ENCODE assay signal across 8 mouse cellular contexts in the genomic region with DNA sequence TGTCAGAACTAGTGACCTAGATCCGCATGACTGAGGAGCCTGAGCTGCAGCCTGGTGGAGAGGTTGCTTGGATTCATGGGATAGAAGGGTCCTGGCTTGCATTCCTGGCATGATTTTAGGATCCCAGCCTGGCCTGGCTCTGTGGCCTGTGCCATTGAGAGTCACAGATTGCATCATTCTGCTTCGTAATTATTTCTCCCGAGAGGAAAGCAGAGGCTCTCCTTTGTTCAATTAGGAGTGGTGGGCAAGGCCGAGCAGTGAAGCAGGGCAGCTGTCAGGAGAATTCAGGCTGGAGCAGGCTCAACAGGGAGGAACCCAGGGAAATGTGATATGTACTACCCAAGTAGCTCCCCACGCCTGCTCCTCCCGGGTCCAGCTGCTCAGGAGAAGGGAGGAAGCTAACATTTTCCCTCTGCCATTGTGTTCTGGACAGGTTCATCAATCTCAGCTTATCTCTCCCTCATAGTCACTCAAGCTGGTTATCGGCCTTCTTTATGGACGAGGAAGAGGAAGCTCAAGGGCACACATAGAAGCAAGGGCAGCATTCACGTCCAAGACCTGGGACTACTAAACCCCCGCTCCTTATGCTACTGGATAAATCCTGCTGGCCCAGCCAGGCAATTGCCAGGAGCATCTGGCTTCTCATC.
A peak's percentile ranks its signal among the peaks of the same experiment; 100 is the strongest.
DNase-seq lines count a peak whose midpoint lies in the region; ATAC-seq lines count a peak whose summit lies in the region.

No protein-coding gene starts in this region.

- peak; percentile 14 for DNase-seq in layer of hippocampus, adult 9-11 months
- no peak for DNase-seq in layer of hippocampus, adult 9-10 months (ENCODE audit: low spot score)
- DNase-seq in heart, postnatal 14 days: peak; percentile 36 to 51
- DNase-seq in kidney, postnatal 36 days: peak; percentile 58
- DNase-seq in right cerebral cortex, adult 18-20 months: no peak
- no peak for DNase-seq in left cerebral cortex, postnatal 10 days (ENCODE audit: extremely low spot score in 1 of 2, low spot score in 2 of 2)

- H3K27me3 ChIP-seq in embryonic facial prominence, embryonic 13.5 days: no peaks in the 10 kb centered on the region
- no peaks in the 10 kb centered on the region for H3K27me3 ChIP-seq in midbrain, embryonic 16.5 days (ENCODE audit: control insufficient read depth, insufficient read depth, low read depth, low read length)

- H3K4me2 ChIP-seq in embryonic facial prominence, embryonic 13.5 days: no peak overlapping the region
- no peak overlapping the region for H3K4me2 ChIP-seq in midbrain, embryonic 16.5 days (ENCODE audit: low read length)

- H3K9ac ChIP-seq in embryonic facial prominence, embryonic 13.5 days: no peak overlapping the region
- no peak overlapping the region for H3K9ac ChIP-seq in midbrain, embryonic 16.5 days (ENCODE audit: low read depth, low read length)

- peaks cover 50% of the 10 kb centered on the region for H3K4me1 ChIP-seq in embryonic facial prominence, embryonic 13.5 days
- no peaks in the 10 kb centered on the region for H3K4me1 ChIP-seq in midbrain, embryonic 16.5 days (ENCODE audit: control insufficient read depth, insufficient read depth, low read length)

- H3K4me3 ChIP-seq in embryonic facial prominence, embryonic 13.5 days: no peak overlapping the region
- no peak overlapping the region for H3K4me3 ChIP-seq in midbrain, embryonic 16.5 days (ENCODE audit: low read depth, low read length)

- H3K27ac ChIP-seq in embryonic facial prominence, embryonic 13.5 days: peak overlapping the region; percentile 62
- H3K27ac ChIP-seq in midbrain, embryonic 16.5 days (ENCODE audit: low read length): no peak overlapping the region

- intact Hi-C loops in heart, postnatal 14 days (cut with DNase I): no loop called here
- intact Hi-C loops in left cerebral cortex, postnatal 10 days (cut with DNase I): no loop called here

- ATAC-seq in embryonic facial prominence, embryonic 13.5 days (ENCODE audit: insufficient number of reproducible peaks, insufficient read depth, low FRiP score, low TSS enrichment, low read depth): no peak; the same call in 1 of the 2 replicates
- ATAC-seq in midbrain, embryonic 16.5 days: peak; percentile 43; the same call in 1 of the 2 replicates

- H3K36me3 ChIP-seq in embryonic facial prominence, embryonic 13.5 days: no peaks in the 10 kb centered on the region
- no peaks in the 10 kb centered on the region for H3K36me3 ChIP-seq in midbrain, embryonic 16.5 days (ENCODE audit: control insufficient read depth, insufficient read depth, low read length)

- H3K9me3 ChIP-seq in embryonic facial prominence, embryonic 13.5 days: no peaks in the 10 kb centered on the region
- no peaks in the 10 kb centered on the region for H3K9me3 ChIP-seq in midbrain, embryonic 16.5 days (replicated peaks; ENCODE audit: control insufficient read depth, low read length, poor library complexity, severe bottlenecking)

- 43% methylated on average over 10 of the region's 10 CpGs for WGBS in embryonic facial prominence, embryonic 13.5 days
- WGBS in midbrain, embryonic 16.5 days: 48% methylated on average over 10 of the region's 10 CpGs

Comparison
In these comparisons a context has a peak if more than half of its experiments do, and no peak if none do; other contexts are left out.
1. DNase-seq: peak in layer of hippocampus, adult 9-11 months (single experiment), heart, postnatal 14 days (2 of 2) and kidney, postnatal 36 days (2 of 2); none in layer of hippocampus, adult 9-10 months (single experiment), right cerebral cortex, adult 18-20 months (single experiment) and left cerebral cortex, postnatal 10 days (0 of 2).